Mouse (Mus musculus) ovary, postnatal 36 days (tissue): Measurements from ENCODE around the gene Olfr1220.

Experiments used
- DNase-seq: peaks from one replicate; pipeline ENCODE4 v3.0.0; 2022; ENCODE audit warnings: low spot score, mixed read lengths

The Olfr1220 gene

GRCm38 (mm10) chr2:89106735-89107134 is at the start of gene Olfr1220:
Olfr1220 (minus strand) TSS chr2:89106835.
- DNase-seq = no peak

- no peak for DNase-seq
These were observed 44.8 kb upstream of the Olfr1220 start, which contains the start of gene Olfr1223 for GRCm38 (mm10) chr2:89151460-89151859. Olfr1223 (minus strand) TSS chr2:89151560.

- DNase-seq = no peak
These were observed 26.3 kb upstream of the Olfr1220 start, which contains the start of gene Olfr1222 for GRCm38 (mm10) chr2:89132954-89133353. Olfr1222 (minus strand) TSS chr2:89133054.

- DNase-seq = no peak
These were observed 10.5 kb upstream of the Olfr1220 start, which contains the start of gene Olfr1221 for GRCm38 (mm10) chr2:89117183-89117582. Olfr1221 (minus strand) TSS chr2:89117283.

- no peak for DNase-seq
These were observed 984 bp downstream of the Olfr1220 start for GRCm38 (mm10) chr2:89105651-89106050.

GRCm38 (mm10) chr2:89093848-89094247 is 12.8 kb downstream of the Olfr1220 start:
- DNase-seq = no peak

GRCm38 (mm10) chr2:89083413-89083812 is 23.2 kb downstream of the Olfr1220 start, which contains the start of gene Olfr1219:
Olfr1219 (minus strand) TSS chr2:89083513.
- DNase-seq = no peak

- no peak for DNase-seq
These were observed 25.1 kb downstream of the Olfr1220 start for GRCm38 (mm10) chr2:89081487-89081886.

- DNase-seq = no peak
These were observed 45.5 kb downstream of the Olfr1220 start, which contains the start of gene Olfr1218 for GRCm38 (mm10) chr2:89061087-89061486. Olfr1218 (minus strand) TSS chr2:89061187.
